Mouse (Mus musculus) heart, adult 11 months (tissue): Measurements from ENCODE around the gene Zfp661.

Source experiments
- DNase-seq: peaks from one replicate; pipeline ENCODE4 v3.0.0; 2022

Zfp661 gene

GRCm38 (mm10) chr2:127549711-127550110, 37.2 kb downstream of the Zfp661 start:
- peak; percentile 58 for DNase-seq

- peak; percentile 21 for DNase-seq
These were observed 38.4 kb downstream of the Zfp661 start for GRCm38 (mm10) chr2:127548342-127549074.

- no peak for DNase-seq
These were observed 45.2 kb downstream of the Zfp661 start for GRCm38 (mm10) chr2:127541697-127542096.

- DNase-seq = no peak
These were observed 45.7 kb downstream of the Zfp661 start, which contains the start of gene Prom2 for GRCm38 (mm10) chr2:127541185-127541584. Gene Prom2, minus strand, starts transcription at chr2:127541467.

GRCm38 (mm10) chr2:127539494-127539893, 47.4 kb downstream of the Zfp661 start:
- no peak for DNase-seq

- no peak for DNase-seq
These were observed 49.3 kb downstream of the Zfp661 start for GRCm38 (mm10) chr2:127537548-127537947.

- no peak for DNase-seq
These were observed 51.5 kb downstream of the Zfp661 start for GRCm38 (mm10) chr2:127535363-127535762.

GRCm38 (mm10) chr2:127532379-127532778, 54.5 kb downstream of the Zfp661 start:
- DNase-seq = no peak

GRCm38 (mm10) chr2:127531592-127531991, 55.3 kb downstream of the Zfp661 start:
- no peak for DNase-seq

- peak; percentile 68 for DNase-seq
These were observed 56.5 kb downstream of the Zfp661 start for GRCm38 (mm10) chr2:127530418-127530817.

GRCm38 (mm10) chr2:127525004-127525775, 61.7 kb downstream of the Zfp661 start:
- no peak for DNase-seq
